Mouse (Mus musculus) left cerebral cortex, postnatal 36 days (tissue): ENCODE results near the gene Vil1. TPM values are rescaled to one million over a fixed set of nuclear protein-coding genes. Genes with fewer than 3 reads are reported as not detected.

Experiments used
- DNase-seq, 2 experiments: peaks; one replicate each; pipeline ENCODE4 v3.0.0; 2021 to 2022; ENCODE audit warnings: low spot score in 2 of 2, mixed read lengths in 1 of 2
- intact Hi-C: fragments of 180-260 bp; cut with DNase I; formaldehyde crosslinking; loops from one replicate; pipeline ENCODE4 v1.15.1; 2025
- total RNA-seq, 2 experiments: library from RNA; stranded (reverse); gene quantifications; 2 replicates each; pipeline ENCODE4 v1.2.3; 2021

The Vil1 gene
- total RNA-seq, 2 experiments from 2014 or later: 0.39 to 1.1 TPM

DNA sequence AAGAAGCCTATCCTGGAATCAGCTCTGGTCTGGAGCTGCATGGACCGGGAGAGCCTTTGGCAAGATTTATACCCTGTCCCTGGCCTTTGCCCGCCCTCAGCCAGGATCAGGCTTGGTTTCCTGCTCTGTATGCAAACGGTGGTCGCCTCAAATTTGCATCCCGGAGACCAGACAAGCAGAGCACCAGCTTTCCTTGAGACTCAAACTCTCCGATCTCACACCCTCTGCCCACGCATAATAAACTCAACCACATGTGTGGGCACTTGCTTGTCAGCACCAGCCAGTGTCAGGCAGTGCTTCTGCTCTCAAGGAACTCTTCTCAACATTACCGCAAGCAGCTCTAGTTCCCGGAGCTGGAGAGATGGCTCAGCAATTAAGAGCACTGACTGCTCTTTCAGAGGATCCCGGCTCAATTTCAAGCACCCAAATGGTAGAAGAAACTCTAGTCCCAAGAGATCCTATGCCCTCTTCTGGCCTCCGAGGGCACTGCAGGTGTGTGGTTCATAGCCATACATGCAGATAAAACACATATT lies 11.2 kb upstream of the Vil1 start:
- intact Hi-C loops: loop anchor here (5.0 kb wide), 2 partner anchors 39 to 54 kb away; no protein-coding TSS in a partner anchor
- DNase-seq: peak; percentile 56 to 62

DNA sequence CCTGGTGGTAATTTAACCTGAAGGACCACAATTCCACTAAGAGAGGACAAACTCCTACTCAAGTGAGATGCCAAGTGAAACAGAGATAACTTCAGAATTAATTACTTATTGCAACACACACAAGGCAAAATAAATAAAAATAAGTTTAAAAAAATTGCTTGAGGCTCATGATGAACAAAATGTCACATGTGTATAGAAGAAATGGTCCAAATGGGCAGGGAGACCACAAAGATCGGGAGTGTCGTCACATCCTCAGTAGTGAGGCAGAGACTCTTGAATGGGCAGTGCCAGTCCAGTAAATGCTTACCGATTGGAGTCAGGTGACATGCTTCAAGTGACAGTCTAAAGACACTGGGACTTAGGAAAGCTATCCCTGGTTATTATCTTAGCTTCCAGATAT lies 8.6 kb upstream of the Vil1 start:
- intact Hi-C loops: no loop called here
- DNase-seq: no peak

DNA sequence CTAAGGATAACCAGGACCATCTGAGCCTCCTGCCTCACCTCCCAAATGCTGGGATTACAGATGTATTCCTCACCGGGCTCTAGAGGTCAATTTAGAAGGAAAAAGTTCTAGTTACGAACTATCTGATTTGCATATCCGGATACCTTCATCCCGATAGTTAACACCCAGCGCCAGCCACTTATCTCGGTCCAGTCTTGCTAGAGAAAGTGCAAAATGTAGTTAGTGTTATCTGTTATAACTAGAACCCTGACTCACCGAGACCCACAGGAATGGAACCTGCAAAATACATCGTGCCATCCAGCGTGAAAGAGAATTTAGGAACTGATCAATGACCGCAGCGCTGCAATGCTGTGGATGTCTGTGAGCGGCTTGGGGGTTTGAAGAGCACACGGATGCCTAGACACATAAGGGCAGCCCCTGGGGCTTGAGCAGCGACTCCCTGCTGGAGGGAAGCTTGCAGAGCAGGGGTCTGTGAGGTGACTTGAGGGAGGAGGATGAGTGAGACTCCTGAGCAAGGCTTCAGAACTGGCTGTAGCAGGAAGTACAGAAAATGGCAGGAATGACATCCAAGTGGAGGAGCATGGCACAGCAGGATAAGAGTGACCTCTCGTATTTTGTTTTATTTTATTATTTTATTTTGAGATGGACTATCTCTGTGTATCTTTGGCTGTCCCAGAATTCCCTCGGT lies 8.0 kb upstream of the Vil1 start:
- no peak for DNase-seq
- intact Hi-C loops: no loop called here

DNA sequence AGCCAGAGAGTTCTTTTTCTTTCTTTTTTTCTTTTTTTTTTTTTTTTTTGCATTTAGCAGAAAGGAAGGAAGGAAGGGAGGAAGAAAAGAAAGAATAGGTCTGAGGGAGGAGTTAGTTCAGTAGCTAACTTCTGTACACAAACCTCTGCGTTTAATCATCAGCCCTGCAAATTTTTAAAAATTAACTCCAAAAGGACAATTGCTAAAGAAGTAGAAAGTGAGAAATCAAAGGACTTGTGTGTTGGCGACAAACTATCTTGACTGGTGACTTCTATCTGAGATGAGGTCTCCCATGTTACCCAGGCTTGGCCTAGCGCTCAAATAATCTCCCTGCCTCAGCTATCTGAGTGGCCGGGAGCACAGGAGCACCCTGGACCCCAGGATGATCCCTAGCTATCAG lies 5.0 kb upstream of the Vil1 start:
- intact Hi-C loops: no loop called here
- no peak for DNase-seq

DNA sequence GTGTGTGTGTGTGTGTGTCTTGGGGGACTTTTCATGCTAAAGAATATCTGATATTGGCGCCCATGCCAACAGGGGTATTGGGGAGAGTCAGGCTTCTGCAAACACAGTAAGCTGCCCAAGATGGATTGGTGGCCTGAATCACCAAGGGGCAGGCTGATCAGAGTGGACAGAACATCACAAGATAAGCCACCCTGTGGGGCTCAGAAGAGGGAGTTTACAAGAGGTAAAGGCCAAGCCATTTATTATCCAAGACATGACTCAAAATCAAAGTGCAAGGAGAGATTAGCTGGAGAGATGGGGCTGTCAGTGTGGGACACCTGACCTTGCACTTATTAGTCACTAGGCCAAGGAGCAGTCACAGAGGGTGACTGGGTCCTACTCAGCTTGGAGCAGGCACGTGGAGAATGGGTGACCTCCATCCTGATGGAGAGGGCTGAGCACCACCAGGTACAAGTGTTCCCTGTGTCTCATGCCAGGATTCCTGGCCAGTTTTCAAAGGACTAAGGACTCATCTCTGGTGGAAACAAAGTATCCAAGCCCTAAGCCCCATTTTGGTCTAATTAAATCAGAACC lies 2.7 kb downstream of the Vil1 start:
- DNase-seq: no peak
- intact Hi-C loops: no loop called here

DNA sequence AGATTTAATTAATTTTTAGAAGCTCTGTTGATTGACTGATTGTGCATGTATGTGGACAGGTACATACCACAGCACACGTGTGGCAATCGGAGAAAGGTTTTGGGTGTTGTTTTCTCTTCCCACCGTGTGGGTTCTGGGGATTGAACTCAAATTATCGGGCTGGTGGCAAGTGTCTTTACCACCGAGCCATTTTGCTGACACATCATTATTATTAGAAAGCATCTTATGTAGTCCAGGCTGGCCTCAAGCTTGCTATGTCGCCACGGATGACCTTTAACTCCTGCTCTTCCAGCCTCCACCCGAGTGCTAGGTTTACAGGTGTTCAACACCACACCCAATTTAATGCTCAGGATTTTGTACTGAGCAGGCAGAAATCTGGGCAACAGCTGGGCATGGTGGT lies 3.5 kb downstream of the Vil1 start:
- intact Hi-C loops: no loop called here
- no peak for DNase-seq

DNA sequence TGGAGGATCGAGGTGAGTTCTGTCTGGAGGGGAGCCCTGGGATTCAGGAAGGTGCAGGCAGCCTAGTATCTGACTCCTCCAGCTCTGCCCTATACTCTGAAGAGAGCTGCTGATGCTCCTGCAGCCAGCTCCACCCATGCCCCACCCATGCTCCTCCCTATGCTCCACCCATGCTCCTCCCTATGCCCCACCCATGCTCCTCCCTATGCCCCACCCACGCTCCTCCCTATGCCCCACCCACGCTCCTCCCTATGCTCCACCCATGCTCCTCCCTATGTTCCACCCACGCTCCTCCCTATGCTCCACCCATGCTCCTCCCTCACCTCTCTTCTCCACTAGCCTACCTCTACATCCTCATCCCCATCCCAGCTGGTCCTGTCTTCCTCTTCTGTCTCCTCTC lies 6.0 kb downstream of the Vil1 start:
- no peak for DNase-seq
- intact Hi-C loops: no loop called here

DNA sequence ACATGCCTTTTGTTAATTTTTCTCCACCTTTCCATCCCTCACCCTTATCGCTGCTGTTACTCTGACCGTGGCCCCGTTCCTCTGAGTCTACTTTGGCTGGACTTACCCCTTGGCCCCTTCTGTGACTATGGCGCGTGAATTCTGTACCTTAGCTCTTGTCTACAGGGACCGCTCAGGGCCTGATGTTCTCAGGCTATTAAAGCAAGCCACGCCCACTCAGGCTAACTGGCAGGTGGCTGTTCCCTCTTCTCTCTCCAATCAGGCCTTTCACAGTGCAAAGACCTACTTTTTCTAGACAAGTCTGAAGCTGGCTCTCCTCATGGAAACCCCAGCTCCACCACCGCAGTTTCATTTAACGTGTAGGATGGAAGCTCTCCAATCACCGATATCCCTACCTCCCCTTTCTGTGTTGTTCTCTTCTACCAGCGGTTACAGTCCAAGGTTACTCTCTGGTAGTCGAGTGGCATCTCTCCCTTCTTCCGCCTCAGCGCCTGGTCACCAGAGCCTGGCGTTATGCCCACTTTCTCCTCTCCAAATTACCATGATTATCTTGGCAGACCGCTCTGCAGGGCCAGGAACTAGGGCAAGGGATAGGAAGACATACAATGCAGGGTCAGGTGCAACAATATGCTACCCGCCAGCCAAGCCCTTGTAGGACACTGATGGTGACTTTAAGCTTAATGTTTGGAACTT lies 9.7 kb downstream of the Vil1 start:
- intact Hi-C loops: no loop called here
- DNase-seq: no peak

DNA sequence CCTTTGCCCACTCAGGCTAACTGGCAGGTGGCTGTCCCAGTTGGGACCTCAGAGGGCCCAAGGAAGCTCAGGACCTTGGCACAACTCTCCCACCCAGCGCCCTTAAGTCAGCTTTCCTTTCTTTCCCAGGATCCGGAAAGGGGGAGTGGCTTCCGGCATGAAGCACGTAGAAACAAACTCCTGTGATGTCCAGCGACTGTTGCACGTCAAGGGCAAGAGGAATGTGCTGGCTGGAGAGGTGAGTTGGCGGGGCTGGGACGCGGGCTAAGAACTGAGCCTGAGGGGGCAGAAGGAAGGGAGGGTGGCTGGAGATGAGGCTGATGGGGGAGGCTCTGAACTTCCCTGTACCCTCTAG lies 10.2 kb downstream of the Vil1 start:
- intact Hi-C loops: no loop called here
- no peak for DNase-seq

DNA sequence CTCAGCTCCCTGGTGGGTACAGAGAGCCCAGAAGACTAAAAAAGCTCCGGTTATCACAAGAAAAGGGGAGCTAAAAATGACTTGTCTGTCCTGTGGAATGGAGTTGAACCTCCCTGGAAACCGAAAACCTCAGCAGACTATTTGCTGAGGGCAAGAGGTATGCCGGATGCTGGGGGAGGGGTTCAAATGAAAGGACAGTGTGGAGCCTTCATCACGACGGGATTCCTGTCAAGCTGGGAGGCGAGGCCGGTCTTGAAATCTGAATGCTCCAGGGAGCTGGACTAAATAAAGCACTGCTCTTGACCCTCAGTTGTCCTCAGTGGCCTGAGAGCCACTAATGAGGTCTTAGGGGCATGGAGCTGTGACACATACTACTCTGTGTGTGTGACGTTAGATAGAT lies 14.0 kb downstream of the Vil1 start:
- no peak for DNase-seq
- intact Hi-C loops: no loop called here

DNA sequence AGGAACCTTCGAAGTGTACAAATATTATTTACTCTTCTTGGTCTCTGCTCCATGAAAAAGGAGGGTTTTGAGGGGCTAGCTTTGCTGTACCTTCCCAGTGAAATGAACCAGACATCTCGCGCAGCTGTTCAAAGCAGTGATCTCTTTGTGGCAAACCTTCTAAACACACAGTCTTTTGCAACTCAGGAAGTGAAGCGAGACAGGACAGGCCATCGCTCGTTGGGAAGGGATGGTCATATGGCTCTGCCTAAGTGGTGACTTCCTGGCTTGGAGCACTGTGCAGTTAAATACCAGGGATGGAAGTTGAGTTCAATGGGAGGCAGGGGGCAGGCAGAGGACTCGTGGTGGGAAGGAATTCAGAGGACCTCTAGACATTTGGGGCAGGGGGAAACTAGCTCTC lies 16.7 kb downstream of the Vil1 start:
- intact Hi-C loops: no loop called here
- DNase-seq: no peak

DNA sequence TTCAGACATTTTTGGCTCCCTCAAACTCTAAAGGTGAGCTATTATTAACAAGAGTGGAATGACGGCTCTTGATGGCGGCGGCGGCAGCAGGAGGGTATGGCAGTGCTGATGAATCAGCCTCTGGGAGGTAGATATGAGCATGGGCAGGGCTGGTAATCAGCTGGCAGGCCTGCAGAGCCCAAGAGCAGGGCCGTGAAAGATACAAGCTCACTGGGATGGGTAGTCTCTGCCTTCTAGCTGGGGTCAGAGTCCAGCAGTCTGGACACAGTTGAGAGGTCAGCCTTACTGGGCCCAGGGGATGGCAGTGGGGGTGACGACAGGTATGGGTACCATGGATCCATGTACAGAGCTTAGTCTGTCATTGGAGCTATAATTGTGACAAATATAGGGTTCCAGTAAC lies 24.0 kb downstream of the Vil1 start:
- DNase-seq: no peak
- intact Hi-C loops: no loop called here

DNA sequence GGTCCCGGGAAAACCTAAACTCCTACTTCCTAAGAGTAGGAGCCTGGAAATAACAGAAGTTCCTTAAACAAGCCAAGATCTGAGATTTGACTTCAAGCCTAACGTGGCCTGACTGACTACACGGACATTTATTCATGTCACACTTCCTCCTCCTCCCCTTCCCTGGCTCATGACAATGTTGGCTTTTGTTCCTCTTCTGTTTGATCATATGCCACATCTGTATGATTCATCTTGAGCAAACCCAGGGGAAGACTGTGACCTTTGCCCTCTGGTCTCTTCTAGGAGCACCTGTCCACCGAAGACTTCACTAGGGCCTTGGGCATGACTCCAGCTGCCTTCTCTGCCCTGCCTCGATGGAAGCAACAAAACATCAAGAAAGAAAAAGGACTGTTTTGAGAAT lies 25.4 kb downstream of the Vil1 start:
- no peak for DNase-seq
- intact Hi-C loops: no loop called here

DNA sequence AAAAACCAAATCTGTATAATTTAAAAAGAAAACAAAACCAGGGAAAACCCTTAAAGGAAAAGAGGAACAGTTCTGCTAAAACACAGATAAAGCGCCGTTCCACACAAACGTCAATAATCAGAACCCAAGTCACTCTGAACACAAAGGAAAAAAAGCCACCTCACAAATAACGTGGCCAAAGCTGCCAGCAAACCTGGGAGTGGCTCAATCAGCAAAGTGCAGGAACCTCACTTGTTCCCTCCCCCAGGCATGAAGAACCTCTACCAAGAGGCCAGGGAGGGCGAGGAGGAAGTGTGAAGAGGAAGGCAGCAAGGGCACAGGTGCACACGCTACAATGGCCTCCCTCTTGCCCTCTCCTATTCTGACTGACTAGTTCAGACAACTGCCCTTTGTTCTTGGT lies 26.4 kb downstream of the Vil1 start:
- intact Hi-C loops: loop anchor here (5.0 kb wide), 1 partner anchor 38 kb away; no protein-coding TSS in a partner anchor
- DNase-seq: no peak

DNA sequence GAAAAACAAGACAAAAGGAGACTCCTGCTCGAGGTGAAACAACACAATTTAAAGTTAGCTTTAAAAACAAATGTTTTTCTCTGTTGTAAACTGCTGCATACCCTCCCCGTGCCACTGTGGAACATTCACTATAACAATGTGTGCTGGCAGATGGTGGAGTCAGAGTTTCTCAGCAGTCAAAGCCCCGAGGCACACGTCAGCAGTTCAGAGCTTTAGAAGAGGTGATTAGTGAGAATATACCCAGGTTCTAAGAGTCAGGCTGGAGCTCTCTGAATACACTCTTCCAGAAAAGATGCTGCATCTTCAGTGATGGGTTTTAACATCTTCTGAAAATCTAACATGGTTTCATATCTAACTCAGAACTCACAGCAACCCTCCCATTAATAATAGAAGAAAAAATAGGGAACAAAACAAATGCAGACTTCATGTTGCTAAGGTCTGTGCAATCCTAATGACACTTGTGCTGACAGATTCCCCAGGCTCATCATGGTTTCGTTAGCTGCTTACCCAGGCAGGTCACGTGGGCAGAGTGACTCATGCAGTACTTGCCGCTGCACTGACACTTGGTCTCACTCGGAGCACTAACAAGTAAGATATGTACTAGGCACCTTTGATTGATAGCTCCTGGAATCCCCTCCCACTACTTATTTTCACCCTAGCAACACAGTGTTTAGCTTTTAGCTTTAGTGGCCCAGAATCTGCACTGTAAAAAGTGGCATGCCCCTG lies 28.7 kb downstream of the Vil1 start:
- intact Hi-C loops: loop anchor here (5.0 kb wide), 1 partner anchor 41 kb away; no protein-coding TSS in a partner anchor
- no peak for DNase-seq

DNA sequence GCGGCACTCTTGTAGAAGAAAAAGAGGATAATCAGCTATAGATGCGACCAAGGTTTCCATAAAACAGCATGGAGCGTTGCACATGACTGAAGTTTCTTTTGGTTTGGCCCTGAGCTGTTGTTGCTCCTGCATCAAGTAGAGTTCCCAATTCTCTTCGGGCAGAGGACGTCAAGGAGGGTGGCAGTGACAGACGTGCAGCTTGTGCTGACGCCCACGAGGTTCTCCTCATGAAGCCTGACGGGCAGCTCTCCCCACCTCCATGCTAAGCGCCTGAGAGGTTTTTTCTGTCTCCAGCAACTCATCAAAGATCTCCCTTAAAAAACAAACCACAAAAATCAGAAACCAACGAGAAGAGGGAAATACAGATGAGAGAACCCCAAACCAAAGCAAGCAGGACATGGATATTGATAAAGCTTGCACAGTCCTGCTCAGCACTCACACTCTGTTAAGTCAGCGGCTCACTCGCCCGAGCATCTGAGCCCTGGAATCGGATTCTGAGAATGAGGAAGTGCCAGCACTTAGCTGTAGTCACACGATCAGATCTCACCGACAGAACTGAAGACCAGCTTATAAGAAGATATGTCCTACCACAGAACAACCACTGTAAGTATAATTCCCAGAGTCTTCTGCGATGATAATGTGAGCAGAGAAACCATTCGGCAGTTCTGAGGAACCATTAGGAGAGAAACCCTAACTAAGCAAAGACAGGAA lies 30.1 kb downstream of the Vil1 start:
- intact Hi-C loops: loop anchor here (5.0 kb wide), 1 partner anchor 42 kb away; no protein-coding TSS in a partner anchor

DNA sequence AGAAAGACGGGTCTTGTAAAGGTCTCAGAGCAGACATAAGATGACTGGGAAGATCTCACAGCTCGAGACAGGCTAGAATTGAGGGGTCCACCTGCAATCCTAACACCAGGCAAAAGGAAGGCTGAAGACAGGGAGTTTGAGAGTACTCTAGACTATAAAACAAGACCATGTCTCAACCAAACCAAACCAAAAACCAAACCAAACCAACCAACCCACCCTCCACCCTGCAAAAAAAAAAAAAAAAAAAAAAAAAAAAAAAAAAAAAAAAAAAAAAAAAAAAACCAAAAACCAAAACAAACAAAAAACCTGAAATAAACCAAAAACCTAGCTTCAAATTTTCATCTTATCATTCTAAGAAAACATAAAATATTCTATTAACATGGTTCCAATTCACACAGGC lies 35.4 kb downstream of the Vil1 start:
- DNase-seq: no peak
- intact Hi-C loops: no loop called here

More for the DNA sequence above, 30.1 kb downstream of the Vil1 start:
- DNase-seq: peak in 1 of 2 experiments; percentile 31

DNA sequence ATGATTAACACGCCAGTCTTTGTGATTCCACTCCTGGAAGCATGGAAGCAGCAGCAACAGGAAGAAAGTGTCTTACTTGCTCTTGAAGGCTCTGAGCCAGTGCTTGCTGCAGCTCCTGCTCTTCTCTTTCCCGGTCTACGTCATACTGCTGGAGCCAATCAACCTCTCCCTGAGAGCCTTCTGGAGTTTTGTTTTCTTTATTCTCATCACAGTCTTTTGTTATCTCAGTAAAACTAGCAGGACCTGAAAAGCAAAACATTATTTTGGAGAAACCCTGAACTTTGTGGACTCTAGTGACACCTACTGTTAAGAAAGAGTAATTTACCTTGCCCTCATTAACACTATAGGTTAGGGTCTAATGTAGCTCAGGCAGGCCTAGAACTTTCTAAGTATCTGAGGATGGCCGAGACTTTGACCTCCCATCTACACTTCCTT lies 43.5 kb downstream of the Vil1 start:
- intact Hi-C loops: loop anchor here (1.0 to 10.0 kb wide), 4 partner anchors 55 to 245 kb away; partner anchors contain the start of genes Aamp and Pnkd
- no peak for DNase-seq

DNA sequence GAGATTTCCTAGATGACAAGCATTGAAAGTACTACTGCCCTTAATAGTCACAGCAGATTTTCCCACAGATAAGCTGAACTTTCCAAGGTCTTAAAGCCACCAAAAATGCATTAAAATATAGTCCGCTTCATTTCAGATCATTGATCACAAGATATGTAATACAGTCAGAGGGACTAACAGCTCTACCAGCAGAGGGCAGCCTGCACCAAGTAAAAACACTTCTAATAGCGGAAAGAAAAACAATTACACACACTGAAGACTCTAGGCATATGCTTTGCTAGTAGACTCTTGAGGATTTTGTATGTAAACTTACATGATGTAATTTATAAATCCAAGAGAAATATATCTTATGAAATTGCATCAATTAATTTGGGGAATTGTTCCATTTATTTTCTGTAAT lies 51.1 kb downstream of the Vil1 start:
- intact Hi-C loops: loop anchor here (10.0 kb wide), 1 partner anchor 305 kb away; no protein-coding TSS in a partner anchor
- peak in 1 of 2 experiments; percentile 19 for DNase-seq
